Mouse (Mus musculus) induced T-regulatory cell, adult 2 months (primary cell): ENCODE measurements at regions not wholly inside any gene's neighbourhood (a gene's known extent, or its start where the extent isn't known, plus 50 kb on each side); places are given as distances from the start of the nearest gene placed in this dataset.

ENCODE experiments used
- DNase-seq: peaks from one replicate; pipeline ENCODE4 v3.0.0-alpha.2; 2012; ENCODE audit warnings: low read depth

GRCm38 (mm10) chr9:94269213-94269612 lies 268.7 kb downstream of the 1190002N15Rik start:
- no peak for DNase-seq

GRCm38 (mm10) chr9:94267243-94267642 lies 270.6 kb downstream of the 1190002N15Rik start:
- DNase-seq: no peak

- DNase-seq: no peak
Measured at GRCm38 (mm10) chr9:94239479-94240241, 298.2 kb downstream of the 1190002N15Rik start.

DNA sequence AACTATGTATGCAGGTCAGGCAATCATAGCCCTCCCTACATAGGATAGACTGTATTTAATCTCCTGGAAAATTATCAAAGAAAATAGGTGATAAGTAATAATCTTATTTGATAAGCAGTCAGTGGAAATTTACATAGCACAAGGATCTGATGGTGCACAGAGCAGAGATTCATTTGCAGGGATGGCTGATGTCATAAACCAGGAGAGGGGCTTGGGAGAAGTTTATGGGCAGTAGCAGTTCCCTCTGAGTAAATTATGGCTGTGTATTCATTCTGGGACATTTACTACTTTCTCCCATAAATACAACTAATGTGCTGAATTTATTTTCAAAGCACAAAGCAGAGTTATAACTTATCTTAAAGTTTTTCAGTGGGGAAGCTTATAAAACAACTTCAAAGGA lies 299.3 kb downstream of the 1190002N15Rik start:
- DNase-seq: no peak

DNA sequence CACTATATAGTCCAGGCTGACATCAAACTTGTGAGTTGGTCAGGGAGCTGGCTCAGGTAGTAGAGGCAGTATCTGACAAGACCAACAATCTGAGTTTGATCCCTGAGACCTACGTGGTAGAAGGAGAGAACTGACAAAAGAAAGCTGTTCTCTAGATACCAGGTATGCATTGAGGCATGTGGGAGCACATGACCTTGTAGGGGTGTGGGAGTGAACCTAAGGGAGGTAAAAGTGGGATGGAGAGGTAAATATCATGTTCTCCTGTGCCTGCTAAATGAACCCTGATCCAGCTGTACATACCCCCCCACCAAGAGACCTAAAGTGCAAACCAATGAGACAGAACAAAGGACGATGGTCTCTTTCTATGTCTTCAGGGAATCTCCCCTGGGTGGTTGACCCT lies 308.3 kb downstream of the 1190002N15Rik start:
- no peak for DNase-seq

DNA sequence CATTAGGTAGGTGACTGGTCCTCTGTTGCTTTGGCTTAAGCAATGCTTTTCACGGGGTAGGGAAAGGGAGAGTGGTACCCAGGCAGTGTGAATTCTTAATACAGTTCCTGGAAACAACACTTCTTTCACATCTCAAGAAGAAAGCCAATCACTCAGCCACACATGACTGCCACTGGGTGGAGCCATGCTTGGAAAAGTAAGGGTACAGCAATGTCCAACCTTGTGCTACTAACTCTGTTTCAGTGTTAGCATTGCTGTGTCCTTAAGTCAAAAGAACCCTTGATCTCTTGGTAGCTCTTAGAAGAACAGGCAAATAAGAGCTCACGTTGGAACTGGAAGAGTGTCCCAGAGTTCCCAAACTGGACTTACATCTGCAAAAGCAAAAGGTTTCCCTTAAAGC lies 318.8 kb downstream of the 1190002N15Rik start:
- no peak for DNase-seq

GRCm38 (mm10) chr9:94216414-94217279 lies 321.2 kb downstream of the 1190002N15Rik start:
- DNase-seq: no peak

DNA sequence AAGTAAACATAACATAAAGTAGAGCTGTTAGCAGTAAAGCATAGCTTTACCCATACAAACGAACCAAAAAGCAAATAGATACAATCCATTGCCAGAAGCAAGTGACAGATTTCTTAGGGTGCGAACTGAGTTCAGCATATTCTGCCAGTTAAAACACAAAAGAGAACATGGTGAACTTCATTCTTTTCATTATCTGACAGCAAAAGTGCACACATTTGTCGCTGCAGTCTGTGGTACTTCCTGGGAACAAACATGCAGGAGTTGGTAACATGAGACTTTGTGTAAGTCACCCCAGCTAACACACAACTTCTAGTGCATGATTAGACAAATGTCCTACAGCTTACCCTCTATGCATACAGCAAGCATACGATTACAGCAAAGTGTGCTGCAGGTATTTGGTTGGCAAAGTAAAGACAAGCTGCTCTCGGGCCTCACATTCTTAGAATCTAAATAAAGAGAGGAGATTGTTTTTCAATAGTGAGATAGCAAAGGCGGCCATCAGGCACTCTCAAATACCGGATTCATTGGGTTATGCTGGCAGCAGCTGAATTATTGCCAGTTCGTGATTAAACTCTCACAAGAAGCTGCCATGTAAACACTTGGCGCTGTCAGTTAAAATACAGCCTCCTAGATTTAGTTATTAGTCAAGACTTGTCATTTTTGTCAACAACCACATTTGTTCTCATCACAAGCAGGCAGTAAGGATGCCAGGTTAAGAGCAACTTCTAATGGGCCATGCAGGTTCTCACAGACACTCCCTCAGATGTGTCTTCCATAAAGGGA lies 327.2 kb downstream of the 1190002N15Rik start:
- no peak for DNase-seq

- no peak for DNase-seq
Measured at GRCm38 (mm10) chr9:94208987-94209386, 328.9 kb downstream of the 1190002N15Rik start.

GRCm38 (mm10) chr9:94200892-94201291 lies 337.0 kb downstream of the 1190002N15Rik start:
- no peak for DNase-seq

GRCm38 (mm10) chr9:94199864-94200263 lies 338.0 kb downstream of the 1190002N15Rik start:
- DNase-seq: no peak

GRCm38 (mm10) chr9:94191083-94191482 lies 346.8 kb downstream of the 1190002N15Rik start:
- DNase-seq: no peak

DNA sequence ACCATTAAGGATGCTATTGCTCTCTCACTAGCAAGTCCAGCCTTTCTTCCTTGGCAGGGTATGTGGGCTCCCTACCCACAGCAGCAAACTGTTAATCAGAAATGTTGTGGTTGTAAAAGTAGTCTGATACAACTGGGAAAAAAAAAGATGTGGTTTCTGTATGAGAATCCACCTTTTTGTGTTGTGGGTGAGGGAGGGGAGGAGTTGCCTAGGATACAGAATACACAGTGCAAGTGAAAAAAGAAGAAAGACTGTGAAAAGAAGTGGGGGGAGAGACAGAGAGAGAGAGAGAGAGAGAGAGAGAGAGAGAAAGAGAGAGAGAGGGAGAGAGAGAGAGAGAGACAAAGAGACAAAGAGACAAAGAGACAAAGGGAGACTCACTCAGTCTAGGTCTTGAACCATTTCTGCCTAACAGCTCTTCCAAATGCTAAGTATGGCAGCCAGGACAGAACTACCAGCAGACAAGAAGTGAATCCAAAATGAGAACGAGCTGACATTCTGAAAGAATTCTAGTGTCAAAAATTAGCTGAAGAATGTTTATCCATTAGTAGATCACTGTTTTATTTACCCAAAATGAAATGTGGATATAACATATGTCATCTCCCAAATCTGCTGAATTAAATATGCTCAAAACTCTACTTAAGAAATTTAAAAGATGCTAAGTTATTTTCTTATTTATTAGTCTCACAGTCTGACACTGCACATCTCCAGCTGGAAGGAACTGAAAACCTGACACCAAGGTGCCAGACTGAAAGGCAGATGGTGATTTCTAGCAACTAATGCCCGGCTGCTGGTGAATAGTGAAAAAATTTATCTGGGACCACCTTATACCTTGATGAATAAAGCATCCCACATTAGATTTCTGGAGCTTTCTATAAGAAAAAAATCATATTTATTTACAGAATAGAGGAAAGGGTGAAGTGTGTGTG lies 347.7 kb downstream of the 1190002N15Rik start:
- no peak for DNase-seq

GRCm38 (mm10) chr9:94188124-94188523 lies 349.8 kb downstream of the 1190002N15Rik start:
- DNase-seq: no peak

- DNase-seq: no peak
Measured at GRCm38 (mm10) chr9:94169905-94170612, 367.8 kb downstream of the 1190002N15Rik start.

GRCm38 (mm10) chr9:94163671-94164070 lies 374.2 kb downstream of the 1190002N15Rik start:
- no peak for DNase-seq

GRCm38 (mm10) chr9:94155581-94155980 lies 382.3 kb downstream of the 1190002N15Rik start:
- DNase-seq: no peak

DNA sequence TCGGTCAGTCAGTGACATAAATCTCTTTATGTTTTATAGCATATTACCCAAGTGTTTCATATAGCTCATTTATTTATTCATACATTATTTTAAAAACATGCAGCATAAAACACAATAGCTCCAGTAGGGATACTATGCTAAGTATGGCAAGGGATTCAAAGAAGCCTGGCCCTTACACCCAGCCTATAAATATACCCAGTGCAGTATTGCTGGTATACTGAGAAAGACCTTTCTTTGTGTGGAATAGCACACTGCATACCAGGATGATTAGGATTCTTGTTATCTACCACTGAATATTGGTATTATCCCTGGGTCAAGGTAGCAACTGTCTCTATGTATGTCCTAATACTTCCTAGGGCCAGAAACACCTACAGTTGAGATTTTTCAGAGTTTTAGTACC lies 389.4 kb downstream of the 1190002N15Rik start:
- no peak for DNase-seq

DNA sequence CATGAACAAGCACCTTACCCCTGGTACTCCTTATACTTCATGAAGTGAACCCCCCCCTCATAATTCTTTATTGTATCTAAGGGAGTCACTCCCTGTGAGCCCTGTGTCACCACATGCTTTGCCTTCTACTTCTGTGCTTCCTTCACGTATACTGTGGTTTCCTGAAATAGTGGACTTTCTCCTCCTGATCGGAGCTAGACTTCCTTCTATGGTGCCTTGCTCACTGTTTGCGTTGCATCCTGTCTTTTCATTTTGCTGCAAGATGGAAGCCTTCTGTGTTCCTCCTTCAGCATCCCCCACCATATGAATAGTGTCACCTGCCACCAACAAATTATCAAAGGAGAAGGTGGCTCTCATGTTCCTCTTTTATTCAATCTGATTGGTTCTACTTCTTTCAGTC lies 391.1 kb downstream of the 1190002N15Rik start:
- DNase-seq: no peak

GRCm38 (mm10) chr9:94136444-94136843 lies 401.4 kb downstream of the 1190002N15Rik start:
- no peak for DNase-seq

GRCm38 (mm10) chr9:94133682-94134081 lies 404.2 kb downstream of the 1190002N15Rik start:
- no peak for DNase-seq
